Mouse (Mus musculus) kidney, adult 8-10 months (tissue): Measurements from ENCODE around the gene Gm21425.
"Not testable (repeated sequence)": the region's sequence is repeated elsewhere in the genome, so short reads cannot be mapped to it uniquely, and the experiment has no call there.

Experiments used
- DNase-seq, 2 experiments: peaks; one replicate each; pipeline ENCODE4 v3.0.0; 2022

Gm21425 gene

DNA sequence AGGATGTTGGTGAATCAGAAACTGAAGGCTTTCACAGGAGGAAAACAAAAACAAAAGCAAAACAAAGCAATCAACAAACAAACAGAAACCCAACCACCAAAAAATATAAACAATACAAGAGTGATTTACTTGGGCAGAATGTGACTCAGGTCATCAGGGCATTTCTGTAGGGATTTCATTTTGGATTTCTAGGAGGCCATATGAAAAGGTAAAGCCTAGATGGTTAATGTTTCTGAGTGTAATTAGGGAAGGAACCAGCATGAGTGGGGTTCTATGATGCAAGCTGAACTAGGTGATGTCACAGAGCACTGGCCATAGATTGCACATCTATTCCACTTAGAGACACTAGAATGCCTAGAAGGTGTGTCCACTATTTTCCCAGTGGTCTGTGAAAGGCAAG is at the start of gene Gm21425:
Gm21425 (plus strand) TSS at position 301 of the 400 bp plus-strand sequence.
- not testable (repeated sequence) for DNase-seq

DNA sequence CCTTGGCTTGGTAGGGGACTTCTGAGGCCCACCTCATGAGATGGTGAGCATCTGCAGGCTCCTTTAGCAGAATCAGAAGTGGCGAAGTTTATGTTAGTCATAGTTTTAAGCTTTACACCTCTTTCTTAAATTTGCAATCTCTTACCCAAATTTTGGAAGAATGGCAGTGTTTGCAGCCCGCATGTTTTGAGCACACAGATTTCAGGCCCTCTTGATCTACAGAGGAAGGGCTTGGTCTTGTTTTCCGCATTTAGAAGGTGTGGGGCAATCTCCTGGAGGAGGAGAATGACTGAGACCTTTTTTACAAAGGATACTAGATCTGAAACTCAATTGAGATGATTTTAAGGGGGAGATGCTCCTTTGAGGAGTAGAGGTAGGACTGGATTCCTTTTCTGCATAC is 28.4 kb upstream of the Gm21425 start, which contains the start of gene Gm21891:
Gm21891 (minus strand) TSS at position 101 of the 400 bp plus-strand sequence.
- not testable (repeated sequence) for DNase-seq
